Mouse (Mus musculus) kidney, adult 18-20 months (tissue): ENCODE measurements around the gene Nmt2.

Source experiments
- DNase-seq: peaks from one replicate; pipeline ENCODE4 v3.0.0; 2021

Gene Nmt2

DNA sequence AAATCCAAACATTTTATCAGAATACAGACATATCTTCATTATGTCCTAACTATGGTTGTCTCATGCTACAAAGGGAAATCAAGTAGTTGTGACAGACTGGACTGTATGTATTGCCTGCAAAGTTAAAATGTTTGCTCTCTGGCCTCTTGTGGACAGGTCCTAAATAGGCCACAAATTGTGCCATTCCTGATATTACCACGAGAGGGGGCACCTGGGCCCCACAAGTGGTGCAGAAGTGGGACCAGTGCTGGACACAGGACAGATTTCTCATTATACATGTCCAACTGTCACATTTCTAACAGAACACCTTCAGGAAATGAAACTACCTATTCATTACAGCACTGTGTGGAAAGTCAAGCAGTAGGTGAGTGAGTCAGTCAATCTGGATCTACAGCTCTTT is 43.3 kb downstream of the Nmt2 start:
- DNase-seq = peak; percentile 62

DNA sequence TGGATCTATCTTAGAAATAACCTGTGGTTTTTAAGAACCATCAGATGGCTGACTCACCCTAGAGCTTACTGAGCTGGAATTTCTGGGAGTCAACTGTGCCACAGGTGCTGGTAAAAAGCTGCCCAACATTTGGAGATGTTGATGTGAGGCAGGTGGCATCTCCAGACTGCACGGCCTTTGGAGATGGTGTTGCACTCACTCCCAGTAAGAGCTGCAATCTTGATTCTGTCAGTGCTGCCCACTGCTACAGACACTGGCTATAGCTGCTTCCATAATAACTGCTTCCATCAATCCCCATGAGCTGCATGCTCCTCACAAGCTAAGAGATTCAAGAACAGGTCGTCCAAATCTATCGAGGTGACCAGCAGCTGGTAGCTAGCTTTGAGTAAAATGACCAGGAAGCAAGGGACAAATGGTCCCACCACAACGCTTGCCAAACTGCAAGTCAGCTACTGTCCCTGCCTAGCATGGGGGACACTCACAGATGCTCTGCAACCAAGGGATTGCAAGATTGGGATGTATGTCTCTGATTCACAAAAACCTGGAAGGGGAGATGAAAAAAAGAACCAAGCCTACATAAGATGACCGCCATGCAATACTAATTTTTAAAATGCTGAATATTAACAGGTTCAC is 47.2 kb downstream of the Nmt2 start:
- no peak for DNase-seq

DNA sequence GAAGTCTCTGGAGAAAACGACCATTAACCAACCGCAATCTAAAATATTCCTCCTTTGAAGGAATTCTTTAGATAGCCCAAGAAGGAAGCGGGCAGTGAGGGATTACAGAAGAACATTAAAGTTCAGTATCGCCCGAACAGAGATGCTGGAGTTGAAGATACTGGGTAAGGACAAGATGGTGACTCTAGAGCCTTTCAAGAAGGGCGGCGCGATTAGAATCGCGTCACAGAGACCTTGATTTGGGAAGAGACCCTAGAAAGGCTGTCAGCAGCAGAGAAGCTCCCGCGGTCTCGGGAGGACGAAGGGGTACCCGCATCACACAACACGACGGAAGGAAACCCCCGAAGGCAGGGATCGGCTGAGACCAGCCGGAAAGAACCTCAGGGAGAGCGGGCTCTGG is 48.0 kb downstream of the Nmt2 start:
- no peak for DNase-seq

DNA sequence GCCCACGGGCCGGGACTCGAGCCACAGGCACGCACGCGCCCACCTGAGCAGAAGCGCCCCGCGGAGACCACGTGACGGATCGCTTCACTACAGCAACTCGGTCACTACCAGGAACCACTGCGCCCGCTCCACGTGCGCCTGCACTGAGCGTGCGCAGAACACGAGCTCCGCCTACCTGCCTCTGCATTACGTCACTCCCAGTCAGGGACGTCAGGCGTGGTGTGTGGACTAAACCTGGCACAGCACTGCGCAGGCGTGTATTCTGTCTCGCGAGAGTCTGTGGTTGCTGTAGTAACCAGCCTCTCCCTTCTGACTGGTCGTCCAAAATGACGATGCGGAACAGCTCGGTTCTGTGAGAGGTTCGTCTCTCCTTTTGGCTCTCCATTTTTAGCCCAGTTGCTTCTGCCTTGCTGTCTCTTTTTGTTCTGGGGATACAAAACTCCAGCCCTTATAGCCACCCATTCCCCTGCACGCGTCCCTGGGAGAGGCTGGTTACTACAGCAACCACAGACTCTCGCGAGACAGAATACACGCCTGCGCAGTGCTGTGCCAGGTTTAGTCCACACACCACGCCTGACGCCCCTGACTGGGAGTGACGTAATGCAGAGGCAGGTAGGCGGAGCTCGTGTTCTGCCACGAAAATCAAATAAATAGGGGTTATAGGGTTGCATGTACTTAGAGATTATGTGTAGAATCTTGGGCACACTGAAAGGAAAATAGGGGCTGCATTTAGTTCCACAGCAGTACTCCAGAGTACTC is 48.7 kb downstream of the Nmt2 start, which contains the start of gene Rpp38:
Gene Rpp38, minus strand, starts transcription at position 160 of the 759 bp plus-strand sequence.
- DNase-seq = peak; percentile 99

DNA sequence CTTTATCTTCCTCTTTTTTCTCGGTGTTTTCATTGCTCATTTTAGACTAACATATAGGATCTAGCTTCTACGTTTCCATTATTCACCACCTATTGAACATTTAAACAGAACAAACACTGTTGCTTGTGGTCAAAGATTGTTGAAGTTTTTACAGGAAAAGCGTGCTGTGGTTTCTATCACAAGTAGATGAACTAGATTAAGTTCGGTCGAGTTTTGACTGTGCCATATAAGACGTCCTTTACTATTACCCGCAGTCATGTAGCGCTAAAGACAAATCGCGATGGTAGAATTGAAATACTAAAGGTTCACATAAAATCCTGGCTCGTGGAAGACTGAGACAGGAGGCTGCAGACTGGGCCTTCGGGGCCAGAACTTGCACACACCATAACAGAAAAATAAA is 49.7 kb downstream of the Nmt2 start:
- no peak for DNase-seq

DNA sequence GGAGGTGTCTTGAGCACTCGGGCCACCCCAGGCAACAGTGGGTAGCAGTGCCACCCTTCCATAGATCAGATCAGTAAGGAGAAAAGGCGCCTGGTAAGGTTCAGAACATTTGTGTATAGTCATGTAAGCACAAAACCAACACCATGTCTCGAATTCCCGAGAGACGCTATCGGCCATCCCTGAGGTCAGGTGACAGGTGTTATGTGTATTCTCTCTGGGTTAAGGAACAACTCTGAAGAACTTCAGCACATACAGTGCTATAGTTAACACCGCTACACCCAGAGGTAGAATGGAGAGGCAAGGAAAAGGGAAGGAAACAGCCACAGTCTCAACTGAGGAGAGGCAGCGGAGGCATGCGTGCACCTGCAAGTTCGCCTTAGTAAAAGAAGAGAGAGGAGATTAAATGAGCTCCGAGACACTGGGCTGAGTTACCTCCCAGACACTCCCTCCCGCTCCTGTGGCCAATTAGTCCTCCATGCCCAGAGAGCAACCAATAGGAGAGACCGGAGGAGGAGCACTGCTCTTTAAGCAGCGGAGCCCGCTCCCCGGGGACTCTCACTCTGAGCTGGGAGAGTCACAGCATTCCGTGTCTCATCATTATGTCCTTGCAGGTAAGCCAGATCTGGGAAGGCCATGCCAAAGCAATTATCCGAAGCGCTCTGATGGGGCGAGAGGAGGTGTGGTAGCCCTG is 51.7 kb downstream of the Nmt2 start, which contains the start of gene Acbd7:
Gene Acbd7, plus strand, starts transcription at position 558 of the 691 bp plus-strand sequence.
- peak; percentile 61 for DNase-seq

DNA sequence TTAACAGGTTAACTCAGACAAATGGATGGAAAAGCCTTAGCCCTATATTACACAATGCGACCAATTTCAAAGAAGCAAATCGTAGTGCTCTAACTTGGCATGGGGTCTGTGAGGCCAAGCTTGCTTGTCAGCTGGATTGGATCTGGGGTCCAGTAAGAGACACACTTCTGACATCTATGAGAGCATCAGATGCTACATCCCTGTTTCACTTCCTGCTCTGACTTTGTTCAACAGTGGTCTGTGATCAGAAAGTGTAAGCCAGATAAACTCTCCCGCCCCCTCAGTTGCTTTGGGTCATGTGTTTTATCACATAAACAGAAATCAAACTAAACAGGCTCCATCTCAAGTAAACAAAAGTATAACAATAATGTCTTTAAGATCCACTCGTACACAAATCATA is 64.4 kb downstream of the Nmt2 start:
- no peak for DNase-seq

DNA sequence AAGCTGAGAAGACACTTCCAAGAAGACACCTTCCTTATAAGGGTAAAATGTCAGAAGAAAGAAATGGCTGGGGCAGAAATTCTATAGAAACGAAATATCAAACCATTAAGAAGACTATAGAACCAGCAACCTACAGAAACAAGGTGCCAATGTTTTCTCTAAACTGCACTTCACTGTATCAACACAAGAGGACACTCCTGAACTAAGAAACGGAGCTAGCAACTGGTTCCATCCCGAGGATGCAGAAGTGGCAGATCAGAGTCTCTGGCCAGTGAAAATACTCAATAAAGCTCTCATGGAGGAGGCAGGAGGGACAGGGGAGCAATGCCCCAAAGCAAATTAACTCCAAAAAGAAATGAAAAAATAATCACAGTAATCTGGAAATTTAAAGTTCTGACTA is 64.9 kb downstream of the Nmt2 start:
- DNase-seq = no peak

DNA sequence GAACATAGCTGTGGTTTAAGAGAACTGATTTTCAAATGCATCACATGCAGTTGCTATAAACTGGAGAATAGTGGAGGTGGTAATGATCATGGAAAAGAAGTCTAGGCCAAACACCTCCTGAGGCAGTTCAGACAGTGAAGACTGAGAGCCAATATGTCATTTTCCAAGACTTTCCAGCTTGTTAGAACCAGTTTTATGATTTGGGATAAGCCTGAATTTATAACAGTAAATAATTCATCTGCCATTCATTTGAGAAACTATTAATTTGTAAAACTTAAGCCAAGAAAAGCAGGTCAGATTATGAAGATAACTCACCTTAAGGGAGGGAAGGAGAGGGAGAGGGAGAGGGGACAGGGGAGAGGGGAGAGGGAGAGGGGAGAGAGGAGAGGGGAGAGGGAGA is 69.1 kb downstream of the Nmt2 start:
- no peak for DNase-seq

DNA sequence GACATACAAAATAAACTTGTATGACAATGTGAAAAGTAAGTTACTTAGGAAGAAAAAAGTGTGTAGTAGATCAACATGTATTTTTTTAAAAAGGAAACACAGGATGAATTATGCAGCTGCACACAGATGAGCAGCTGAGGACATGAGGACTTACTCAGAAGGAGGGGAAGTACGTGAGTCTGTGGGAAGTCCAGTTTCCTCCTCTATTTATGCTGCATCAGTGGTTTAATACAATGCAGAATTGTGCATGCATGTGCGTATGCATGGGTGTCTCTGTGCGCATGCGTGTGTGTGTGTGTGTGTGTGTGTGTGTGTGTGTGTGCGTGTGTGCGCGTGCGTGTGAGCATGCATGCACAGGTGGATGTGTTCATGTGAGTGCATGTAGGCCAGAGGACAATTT is 71.8 kb downstream of the Nmt2 start:
- DNase-seq = no peak

DNA sequence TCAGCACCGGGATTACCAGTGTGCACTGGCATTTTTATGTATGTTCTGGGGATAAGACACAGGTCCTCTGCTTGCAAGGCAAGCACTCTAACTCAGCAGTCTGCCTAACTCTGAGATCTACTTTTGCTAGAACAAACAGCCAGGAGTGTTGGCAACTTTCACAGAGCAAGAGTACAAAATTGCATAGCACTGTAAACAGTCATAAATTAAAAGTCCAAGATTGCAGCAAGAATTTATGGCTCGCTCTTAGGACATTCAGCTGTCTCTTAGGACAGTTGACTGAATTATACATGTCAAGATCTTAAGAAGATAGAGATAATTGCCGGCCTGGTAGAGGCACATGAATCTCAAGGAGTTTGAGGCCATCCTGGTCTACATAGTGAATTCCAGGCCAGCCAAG is 72.3 kb downstream of the Nmt2 start:
- no peak for DNase-seq

DNA sequence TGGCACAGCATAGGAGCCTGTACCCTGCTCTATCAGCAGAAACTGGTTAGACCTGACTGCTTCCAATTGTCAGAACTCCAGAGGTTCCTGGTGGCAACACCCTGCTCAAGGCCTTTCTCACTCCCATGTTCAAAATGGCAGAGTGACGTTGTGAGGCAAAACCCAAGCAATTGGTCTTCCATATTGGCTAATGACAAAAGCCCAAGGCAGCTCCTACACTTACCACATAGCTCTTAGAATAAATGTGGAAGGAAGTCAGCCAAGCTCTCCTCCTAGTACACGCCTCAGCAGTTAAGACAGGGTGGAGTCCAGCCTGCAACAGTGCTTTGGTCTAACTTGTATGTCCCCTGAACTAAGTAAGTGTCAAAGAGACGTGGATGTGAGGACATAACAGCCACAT is 73.9 kb downstream of the Nmt2 start:
- no peak for DNase-seq

DNA sequence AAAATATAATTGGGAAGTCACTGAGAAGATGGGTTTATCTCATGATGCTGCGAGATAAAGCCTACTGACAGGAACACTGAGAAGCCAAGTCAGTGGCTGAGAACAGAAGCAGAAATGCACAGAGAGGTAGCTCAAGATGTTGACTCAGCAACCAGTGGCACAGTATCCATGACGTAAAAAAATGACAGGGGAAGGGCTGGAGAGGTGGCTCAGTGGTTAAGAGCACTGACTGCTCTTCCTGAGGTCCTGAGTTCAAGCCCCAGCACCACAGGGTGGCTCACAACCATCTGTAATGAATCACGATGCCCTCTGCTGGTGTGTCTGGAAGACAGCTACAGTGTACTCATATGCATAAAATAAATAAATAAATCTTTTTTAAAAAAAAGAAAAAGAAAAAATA is 77.1 kb downstream of the Nmt2 start:
- DNase-seq = no peak

DNA sequence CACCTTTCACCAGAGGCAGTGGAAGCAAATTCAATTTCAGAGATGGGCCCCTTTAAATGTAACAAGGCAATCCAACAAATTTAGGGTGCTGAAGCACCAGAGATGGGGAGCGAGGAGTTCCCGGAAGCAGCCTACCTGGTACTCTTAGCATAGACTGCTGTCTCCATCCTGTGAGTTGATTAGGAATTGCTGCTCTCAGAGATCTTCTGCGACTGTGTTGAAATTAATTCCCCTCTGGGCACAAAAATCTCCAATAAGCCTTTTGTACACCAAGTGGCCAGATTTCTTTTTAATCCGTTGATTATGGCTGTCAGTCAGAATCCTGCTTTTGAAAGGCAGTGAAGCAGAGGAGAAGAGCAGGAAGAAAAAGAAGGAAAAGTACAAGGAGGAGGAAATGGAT is 81.1 kb downstream of the Nmt2 start:
- no peak for DNase-seq
